Mouse (Mus musculus) heart, adult 2 months (tissue): ENCODE results near the gene Slc17a1. TPM values are rescaled to one million over a fixed set of nuclear protein-coding genes. Genes with fewer than 3 reads are reported as not detected.

ENCODE experiments used
- DNase-seq, 2 experiments: peaks; one replicate each; pipeline ENCODE4 v3.0.0; 2021
- H3K27ac ChIP-seq: fragments of 200-600 bp; 2 replicates; pipeline ENCODE4 v1.8.1; 2022
- H3K27me3 ChIP-seq: fragments of 200-500 bp; 2 replicates; pipeline ENCODE4 v1.6.1; 2012; ENCODE audit warnings: mild to moderate bottlenecking, low read length, inconsistent platforms, mixed read lengths; ENCODE audit not compliant: control insufficient read depth, insufficient read depth
- H3K36me3 ChIP-seq: fragments of 200-500 bp; 2 replicates; pipeline ENCODE4 v1.6.1; 2012; ENCODE audit warnings: low read length, inconsistent platforms; ENCODE audit not compliant: control insufficient read depth, insufficient read depth
- H3K4me1 ChIP-seq: fragments of 200-500 bp; 2 replicates; pipeline ENCODE4 v1.6.1; 2011; ENCODE audit warnings: low read length; ENCODE audit not compliant: control insufficient read depth, insufficient read depth
- H3K4me3 ChIP-seq: fragments of 200-600 bp; 2 replicates; pipeline ENCODE4 v1.8.1; 2022
- H3K79me2 ChIP-seq: fragments of 200-500 bp; replicated peaks from 2 replicates; pipeline ENCODE4 v1.6.1; 2012; ENCODE audit warnings: mild to moderate bottlenecking, inconsistent platforms, low read length, moderate library complexity, mixed read lengths; ENCODE audit not compliant: control insufficient read depth, insufficient read depth
- H3K9ac ChIP-seq: fragments of 200-500 bp; 2 replicates; pipeline ENCODE4 v1.6.1; 2012; ENCODE audit warnings: low read depth, mild to moderate bottlenecking, control low read depth, inconsistent platforms, low read length, mixed read lengths
- CTCF ChIP-seq: fragments of 200-600 bp; IDR thresholded peaks from 2 replicates; pipeline ENCODE4 v1.8.1; 2022; ENCODE audit warnings: antibody characterized with exemption, mild to moderate bottlenecking, moderate library complexity
- EP300 ChIP-seq: fragments of 200-500 bp; IDR thresholded peaks from 2 replicates; pipeline ENCODE4 v1.6.1; 2011; ENCODE audit warnings: low read depth, low read length, control low read depth; ENCODE audit not compliant: insufficient read depth
- POLR2A ChIP-seq: fragments of 200-500 bp; IDR thresholded peaks from 2 replicates; pipeline ENCODE4 v1.6.1; 2011; ENCODE audit warnings: mild to moderate bottlenecking, low read depth, low read length, control low read depth; ENCODE audit not compliant: insufficient read depth
- WGBS: fragments of 180-500 bp; shearing (Covaris S2); methylation state at CpG from one replicate; pipeline ENCODE4 v1.1.7; 2018; 5-methylcytosine and 5-hydroxymethylcytosine counted together
- intact Hi-C: fragments of 180-260 bp; cut with DNase I; formaldehyde crosslinking; loops from one replicate; pipeline ENCODE4 v1.15.1; 2025
- polyA plus RNA-seq: library from polyadenylated mRNA; depleted of rRNA; stranded (reverse); fragments of >200 nt; gene quantifications from 2 replicates; pipeline ENCODE4 v1.2.3, GENCODE M21; 2012
- total RNA-seq, 2 experiments: library from RNA; stranded (reverse); gene quantifications; 2 replicates each; pipeline ENCODE4 v1.2.3; 2021

The Slc17a1 gene
- total and polyA plus RNA-seq, 3 experiments: not detected

- Histone ChIP-seq H3K27me3 (no peaks in the 10 kb centered on the region), H3K9ac (no peak overlapping the region), H3K4me1 (peaks cover 2% of the 10 kb centered on the region; the same call in 1 of the 2 replicates), H3K36me3 (no peaks in the 10 kb centered on the region), H3K4me3 (no peak overlapping the region), H3K79me2 (no peaks in the 10 kb centered on the region), H3K27ac (no peak overlapping the region)
- intact Hi-C loops: no loop called here
- no peak for DNase-seq
- 78% methylated on average over 1 of the region's 1 CpGs for WGBS
- TF ChIP-seq POLR2A (no peak), EP300 (no peak), CTCF (no peak)
Observed at GRCm38 (mm10) chr13:23916132-23916531, 48.6 kb downstream of the Slc17a1 start.

- Histone ChIP-seq H3K27ac (no peak overlapping the region), H3K36me3 (no peaks in the 10 kb centered on the region), H3K79me2 (no peaks in the 10 kb centered on the region), H3K4me1 (peaks cover 2% of the 10 kb centered on the region; the same call in 1 of the 2 replicates), H3K4me3 (no peak overlapping the region), H3K27me3 (no peaks in the 10 kb centered on the region), H3K9ac (no peak overlapping the region)
- TF ChIP-seq POLR2A (no peak), CTCF (no peak), EP300 (no peak)
- intact Hi-C loops: no loop called here
- DNase-seq: no peak
- WGBS: 55% methylated on average over 4 of the region's 4 CpGs
Observed at GRCm38 (mm10) chr13:23917674-23918073, 50.1 kb downstream of the Slc17a1 start.

GRCm38 (mm10) chr13:23925792-23926191 lies 58.2 kb downstream of the Slc17a1 start:
- Histone ChIP-seq H3K36me3 (no peaks in the 10 kb centered on the region), H3K27me3 (no peaks in the 10 kb centered on the region), H3K4me1 (no peaks in the 10 kb centered on the region), H3K79me2 (no peaks in the 10 kb centered on the region), H3K9ac (no peak overlapping the region), H3K4me3 (no peak overlapping the region), H3K27ac (no peak overlapping the region)
- no peak for DNase-seq
- WGBS: 89% methylated on average over 2 of the region's 2 CpGs
- TF ChIP-seq EP300: no peak
- TF ChIP-seq CTCF: no peak
- no peak for TF ChIP-seq POLR2A
- intact Hi-C loops: no loop called here

- Histone ChIP-seq H3K4me3 (no peak overlapping the region), H3K79me2 (no peaks in the 10 kb centered on the region), H3K27ac (no peak overlapping the region), H3K9ac (no peak overlapping the region), H3K27me3 (no peaks in the 10 kb centered on the region), H3K36me3 (no peaks in the 10 kb centered on the region), H3K4me1 (no peaks in the 10 kb centered on the region)
- no peak for DNase-seq
- WGBS: 30% methylated on average over 3 of the region's 3 CpGs
- intact Hi-C loops: no loop called here
- TF ChIP-seq CTCF (no peak), EP300 (no peak), POLR2A (no peak)
Observed at GRCm38 (mm10) chr13:23928637-23929036, 61.1 kb downstream of the Slc17a1 start.

- DNase-seq: no peak
- WGBS: 87% methylated on average over 9 of the region's 9 CpGs
Observed at GRCm38 (mm10) chr13:23930461-23930860, 62.9 kb downstream of the Slc17a1 start.

GRCm38 (mm10) chr13:23930904-23931303 lies 63.4 kb downstream of the Slc17a1 start:
- no peaks in the 10 kb centered on the region for H3K79me2 ChIP-seq
- no peak overlapping the region for H3K9ac ChIP-seq
- no peak overlapping the region for H3K4me3 ChIP-seq
- H3K27me3 ChIP-seq: no peaks in the 10 kb centered on the region
- TF ChIP-seq EP300 (no peak), CTCF (no peak), POLR2A (no peak)
- WGBS: 73% methylated on average over 11 of the region's 11 CpGs
- no peak for DNase-seq
- H3K36me3 ChIP-seq: no peaks in the 10 kb centered on the region
- intact Hi-C loops: no loop called here
- no peak overlapping the region for H3K27ac ChIP-seq
- H3K4me1 ChIP-seq: no peaks in the 10 kb centered on the region

More at GRCm38 (mm10) chr13:23930461-23930860, 62.9 kb downstream of the Slc17a1 start:
- Histone ChIP-seq H3K27ac (no peak overlapping the region), H3K9ac (no peak overlapping the region), H3K79me2 (no peaks in the 10 kb centered on the region), H3K27me3 (no peaks in the 10 kb centered on the region), H3K36me3 (no peaks in the 10 kb centered on the region), H3K4me3 (no peak overlapping the region), H3K4me1 (no peaks in the 10 kb centered on the region)
- no peak for TF ChIP-seq EP300
- TF ChIP-seq POLR2A: no peak
- no peak for TF ChIP-seq CTCF
- intact Hi-C loops: no loop called here

- H3K9ac ChIP-seq: no peak within 1 kb of the TSS
- H3K4me3 ChIP-seq: no peak within 1 kb of the TSS
- DNase-seq: no peak
- H3K79me2 ChIP-seq: no peaks in the 10 kb centered on the region
- no peaks in the 10 kb centered on the region for H3K36me3 ChIP-seq
- TF ChIP-seq EP300: no peak
- no peak for TF ChIP-seq CTCF
- no peak for TF ChIP-seq POLR2A
- H3K27me3 ChIP-seq: no peaks in the 10 kb centered on the region
- H3K4me1 ChIP-seq: no peaks in the 10 kb centered on the region
- WGBS: 87% methylated on average over 39 of the region's 39 CpGs
- H3K27ac ChIP-seq: no peak within 1 kb of the TSS
- intact Hi-C loops: no loop called here
Observed at GRCm38 (mm10) chr13:23933421-23934210, 66.1 kb downstream of the Slc17a1 start, which contains the start of gene Hist1h2ba. TSS of gene Hist1h2ba (minus strand) at chr13:23934156.
